Mouse (Mus musculus) gastrocnemius, adult 2 months (tissue): ENCODE measurements around the gene Fmr1nb. TPM values are rescaled to one million over a fixed set of nuclear protein-coding genes. Genes with fewer than 3 reads are reported as not detected.
"Not testable (repeated sequence)": the region's sequence is repeated elsewhere in the genome, so short reads cannot be mapped to it uniquely, and the experiment has no call there.

Experiments used
- DNase-seq: peaks from one replicate; pipeline ENCODE4 v3.0.0; 2022
- H3K27ac ChIP-seq: fragments of 200-600 bp; 2 replicates; pipeline ENCODE4 v1.8.1; 2022; ENCODE audit warnings: mild to moderate bottlenecking
- H3K4me3 ChIP-seq: fragments of 200-600 bp; 2 replicates; pipeline ENCODE4 v1.8.1; 2022; ENCODE audit warnings: mild to moderate bottlenecking, moderate library complexity
- CTCF ChIP-seq: fragments of 200-600 bp; IDR thresholded peaks from 2 replicates; pipeline ENCODE4 v1.8.1; 2022; ENCODE audit warnings: antibody characterized with exemption, mild to moderate bottlenecking, moderate library complexity
- intact Hi-C: fragments of 180-260 bp; cut with DNase I; formaldehyde crosslinking; loops from one replicate; pipeline ENCODE4 v1.15.1; 2025
- long read RNA-seq, 2 experiments: library from polyadenylated mRNA; stranded (forward); transcript quantifications; one replicate each; pipeline ENCODE4 v2.0.0; 2021
- total RNA-seq, 2 experiments: library from RNA; stranded (reverse); gene quantifications; 2 replicates each; pipeline ENCODE4 v1.2.3; 2021

Fmr1nb gene
- not detected for total RNA-seq
- long read RNA-seq, experiment 1: 0 reads
- long read RNA-seq, experiment 2: 0 reads

DNA sequence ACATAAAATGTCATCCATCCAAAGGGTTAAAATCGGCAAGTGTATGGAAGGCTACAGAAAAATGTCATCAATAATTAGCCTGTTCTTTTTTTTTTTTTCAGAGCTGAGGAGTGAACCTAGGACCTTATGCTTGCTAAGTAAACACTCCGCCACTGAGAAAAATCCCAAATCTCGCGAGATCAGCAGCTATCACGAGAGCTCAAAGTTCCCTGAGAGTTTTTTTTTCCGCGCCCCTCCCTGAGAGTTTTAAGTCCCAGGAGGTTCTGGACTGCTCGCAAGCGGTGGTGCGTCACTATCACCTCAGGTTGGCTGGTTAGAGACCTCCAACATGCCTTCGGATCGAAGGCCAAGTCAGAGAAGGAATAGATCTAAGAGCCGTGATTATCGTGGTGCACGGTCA lies at the start of gene Fmr1nb:
Fmr1nb (plus strand) TSS at position 234 of the 400 bp plus-strand sequence.
- TF ChIP-seq CTCF: no peak
- H3K27ac ChIP-seq: no peak within 1 kb of the TSS
- intact Hi-C loops: no loop called here
- DNase-seq: no peak
- H3K4me3 ChIP-seq: no peak within 1 kb of the TSS

DNA sequence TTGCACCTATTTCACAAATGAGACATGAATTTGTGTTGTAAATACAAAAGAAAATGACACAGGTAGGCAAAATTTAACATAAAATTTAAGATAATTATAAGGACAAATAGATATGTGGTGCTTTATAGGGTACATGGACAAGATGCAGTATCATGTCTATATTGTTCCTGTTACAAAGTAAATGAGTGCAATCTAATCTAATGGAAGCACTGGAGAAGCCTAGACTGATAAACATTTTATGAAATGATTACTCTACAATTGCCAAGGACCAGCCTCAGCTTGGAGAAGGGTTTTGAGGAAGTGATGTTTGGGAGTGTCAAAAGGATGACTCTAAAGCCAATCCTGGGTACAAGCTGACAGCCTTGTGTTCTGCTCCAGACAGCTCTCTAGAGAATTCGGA lies 24.7 kb upstream of the Fmr1nb start:
- Histone ChIP-seq H3K4me3 (no peak overlapping the region), H3K27ac (no peak overlapping the region)
- intact Hi-C loops: no loop called here
- TF ChIP-seq CTCF: no peak
- no peak for DNase-seq

DNA sequence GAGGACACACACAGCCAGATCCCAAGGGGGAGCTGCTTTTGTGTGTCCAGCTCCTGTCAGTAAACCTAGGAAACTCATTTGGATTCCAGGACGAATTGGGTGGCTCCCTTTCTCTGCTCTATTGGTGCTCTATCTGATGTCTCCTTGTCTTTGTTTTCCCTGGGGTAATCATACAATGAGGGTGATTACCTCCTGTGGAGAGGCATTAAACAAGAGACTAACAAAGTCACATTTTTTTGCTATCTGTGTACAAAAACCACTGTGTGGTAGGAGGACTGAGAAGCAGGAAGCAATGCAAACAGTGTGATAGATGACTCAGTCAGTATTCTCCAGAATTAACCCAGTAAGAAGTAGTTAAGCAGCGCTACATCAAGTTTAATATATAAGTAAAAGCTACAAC lies 21.6 kb upstream of the Fmr1nb start:
- H3K4me3 ChIP-seq: no peak overlapping the region
- DNase-seq: no peak
- no peak for TF ChIP-seq CTCF
- intact Hi-C loops: no loop called here
- H3K27ac ChIP-seq: no peak overlapping the region

DNA sequence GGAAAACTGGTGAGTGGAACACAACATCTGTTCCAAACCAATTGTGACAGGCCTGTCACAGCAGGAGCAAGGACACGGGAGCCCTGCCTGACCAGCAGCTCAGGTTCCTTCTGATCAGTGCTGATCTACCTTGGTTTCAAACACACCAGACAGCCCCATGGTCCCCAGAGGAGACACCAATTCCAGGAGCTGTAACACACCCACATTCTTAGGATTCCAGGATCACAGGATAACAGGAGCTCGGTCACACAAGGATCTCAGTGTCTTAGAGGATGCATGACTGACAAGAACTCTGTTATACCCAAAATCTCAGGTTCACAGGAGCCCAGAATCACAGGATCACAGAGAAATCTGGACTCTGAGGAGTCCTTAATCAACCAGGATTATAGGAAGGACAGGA lies 58.8 kb downstream of the Fmr1nb start:
- H3K4me3 ChIP-seq, H3K27ac ChIP-seq, DNase-seq, intact Hi-C loops: not testable (repeated sequence)

DNA sequence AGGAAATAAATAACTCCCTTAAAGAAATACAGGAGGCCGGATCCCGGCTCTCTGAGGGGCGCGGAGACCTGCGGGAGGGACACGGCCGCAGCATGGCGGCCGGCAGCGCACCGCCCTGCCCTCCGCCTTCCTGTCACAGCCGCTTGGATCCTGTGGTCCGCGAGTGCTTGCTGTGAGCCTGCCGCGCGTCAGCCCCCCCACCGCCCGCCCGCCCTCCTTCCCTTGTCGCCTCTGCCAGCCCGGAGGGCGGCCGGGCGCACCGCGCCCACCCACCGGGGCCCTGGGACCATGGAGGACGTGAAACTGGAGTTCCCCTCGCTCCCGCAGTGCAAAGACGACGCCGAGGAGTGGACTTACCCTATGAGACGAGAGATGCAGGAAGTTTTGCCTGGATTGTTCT lies 59.4 kb downstream of the Fmr1nb start, which contains the start of gene Gm14698:
Gm14698 (plus strand) TSS at position 35 of the 400 bp plus-strand sequence.
- peak within 1 kb of the TSS; percentile 32 for H3K4me3 ChIP-seq
- H3K27ac ChIP-seq, intact Hi-C loops: not testable (repeated sequence)
- peak; percentile 17 for DNase-seq

DNA sequence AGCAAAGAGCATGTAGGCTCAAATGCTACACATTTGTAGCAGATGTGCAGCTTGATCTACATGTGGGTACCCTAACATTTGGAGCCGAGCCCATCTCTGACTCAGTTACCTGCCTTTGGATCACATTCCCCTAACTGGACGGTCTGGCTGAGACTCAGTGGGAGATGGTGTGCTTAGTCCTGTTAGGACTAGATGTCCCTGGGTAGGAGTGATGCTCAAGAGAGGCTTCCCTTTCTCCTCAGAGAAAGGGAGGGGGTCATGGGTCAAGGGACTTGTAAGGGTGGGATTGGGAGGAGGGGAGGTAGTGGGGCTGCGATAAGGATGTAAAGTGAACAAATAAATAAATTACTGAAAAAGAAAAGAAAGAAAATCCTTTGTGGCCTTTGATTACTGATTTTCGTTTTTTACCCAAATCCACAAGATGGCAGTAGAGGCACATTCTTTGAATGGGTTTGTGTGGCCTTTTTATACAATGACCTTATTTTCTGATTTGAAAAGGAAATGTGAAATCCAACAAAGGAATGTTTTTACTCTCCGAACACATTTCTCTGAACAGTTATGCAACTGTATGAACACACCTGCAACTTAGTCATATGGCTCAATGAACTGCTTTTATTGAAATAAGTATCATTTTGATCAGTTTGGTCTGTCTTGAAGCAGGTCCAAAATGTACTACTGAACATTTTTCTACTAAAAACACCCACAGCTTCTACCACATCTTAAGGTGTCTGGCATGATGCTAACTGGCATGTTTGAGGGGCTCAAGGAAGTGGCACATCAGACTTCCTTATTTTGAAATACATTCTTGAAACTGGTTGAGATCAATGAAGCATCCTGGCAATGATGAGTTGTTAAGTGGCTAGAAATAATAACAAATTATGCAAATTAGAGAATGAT lies 78.2 kb downstream of the Fmr1nb start:
- intact Hi-C loops: no loop called here
- DNase-seq: no peak
- Histone ChIP-seq H3K4me3 (no peak overlapping the region), H3K27ac (no peak overlapping the region)
- peak; percentile 47 for TF ChIP-seq CTCF

Other genes with a start within 250 kb of the Fmr1nb start
- 1 to 10 TPM; 6.4 to 7.3 TPM for gene Fmr1, start 83.3 kb upstream of the Fmr1nb start, total RNA-seq
- 1 to 10 TPM; 2.2 to 4.4 TPM for gene Gm14698, start 59.3 kb downstream of the Fmr1nb start, total RNA-seq
- not detected for gene Gm6812, start 131.2 kb downstream of the Fmr1nb start, total RNA-seq